Mouse (Mus musculus) midbrain, embryonic 15.5 days (tissue): ENCODE results near the gene Il4. TPM values are rescaled to one million over a fixed set of nuclear protein-coding genes. Genes with fewer than 3 reads are reported as not detected.

ENCODE experiments used
- ATAC-seq: fragments of 200-750 bp; cut with Nextera tagmentation; replicated peaks from 2 replicates; pipeline ENCODE4 v1.8.0; 2017; ENCODE audit warnings: moderate TSS enrichment
- H3K27ac ChIP-seq: fragments of 300-500 bp; sonication (generic); 2 replicates; pipeline ENCODE4 v1.5.1; 2015; ENCODE audit warnings: mild to moderate bottlenecking, inconsistent platforms
- H3K27me3 ChIP-seq: fragments of 300-500 bp; sonication (generic); replicated peaks from 2 replicates; pipeline ENCODE4 v1.6.1; 2015; ENCODE audit warnings: inconsistent platforms
- H3K36me3 ChIP-seq: fragments of 300-500 bp; sonication (generic); replicated peaks from 2 replicates; pipeline ENCODE4 v1.6.1; 2015; ENCODE audit warnings: inconsistent platforms
- H3K4me1 ChIP-seq: fragments of 300-500 bp; sonication (generic); 2 replicates; pipeline ENCODE4 v1.6.1; 2015; ENCODE audit warnings: inconsistent platforms
- H3K4me2 ChIP-seq: fragments of 300-500 bp; sonication (generic); 2 replicates; pipeline ENCODE4 v1.6.1; 2015; ENCODE audit warnings: inconsistent platforms, mild to moderate bottlenecking, moderate library complexity
- H3K4me3 ChIP-seq: fragments of 300-500 bp; sonication (generic); 2 replicates; pipeline ENCODE4 v1.5.1; 2015; ENCODE audit warnings: mild to moderate bottlenecking, inconsistent platforms
- H3K9ac ChIP-seq: fragments of 300-500 bp; sonication (generic); 2 replicates; pipeline ENCODE4 v1.6.1; 2015; ENCODE audit warnings: mild to moderate bottlenecking, inconsistent platforms
- H3K9me3 ChIP-seq: fragments of 300-500 bp; sonication (generic); 2 replicates; pipeline ENCODE4 v1.6.1; 2016; ENCODE audit warnings: inconsistent platforms
- WGBS: fragments of 180-500 bp; shearing (Covaris S2); methylation state at CpG from one replicate; pipeline ENCODE4 v1.1.7; 2015; ENCODE audit warnings: mixed read lengths; 5-methylcytosine and 5-hydroxymethylcytosine counted together
- polyA plus RNA-seq: library from polyadenylated mRNA; unstranded; fragments of >200 nt; fragmentation: Nextera tagmentation; extraction: Ambion mirVana; gene quantifications from 2 replicates; pipeline ENCODE4 v1.2.1, GENCODE M21; 2015

Il4 gene
- 5.3 and 5.6 TPM in 2 replicates for polyA plus RNA-seq

GRCm38 (mm10) chr11:53618619-53619198 is at the start of gene Il4:
Gene Il4 (minus strand): TSS chr11:53618669.
- Histone ChIP-seq H3K9ac (no peak within 1 kb of the TSS), H3K4me2 (no peak within 1 kb of the TSS), H3K4me3 (no peak within 1 kb of the TSS), H3K27me3 (no peaks in the 10 kb centered on the region), H3K27ac (no peak within 1 kb of the TSS), H3K36me3 (no peaks in the 10 kb centered on the region), H3K4me1 (no peaks in the 10 kb centered on the region), H3K9me3 (no peaks in the 10 kb centered on the region)
- 90% methylated on average over 7 of the region's 7 CpGs for WGBS
- ATAC-seq, result no peak

GRCm38 (mm10) chr11:53664091-53664490 is 45.6 kb upstream of the Il4 start:
- H3K27ac ChIP-seq, result no peak overlapping the region
- no peak for ATAC-seq
- H3K4me3 ChIP-seq, result no peak overlapping the region
- no peaks in the 10 kb centered on the region for H3K27me3 ChIP-seq
- no peaks in the 10 kb centered on the region for H3K4me1 ChIP-seq
- H3K9ac ChIP-seq, result no peak overlapping the region
- no peaks in the 10 kb centered on the region for H3K36me3 ChIP-seq
- no peak overlapping the region for H3K4me2 ChIP-seq
- no peaks in the 10 kb centered on the region for H3K9me3 ChIP-seq
- 85% methylated on average over 5 of the region's 5 CpGs for WGBS

GRCm38 (mm10) chr11:53662794-53663674 is 44.6 kb upstream of the Il4 start:
- no peak overlapping the region for H3K9ac ChIP-seq
- no peak overlapping the region for H3K27ac ChIP-seq
- H3K36me3 ChIP-seq, result no peaks in the 10 kb centered on the region
- H3K9me3 ChIP-seq, result no peaks in the 10 kb centered on the region
- no peaks in the 10 kb centered on the region for H3K27me3 ChIP-seq
- 89% methylated on average over 14 of the region's 14 CpGs for WGBS
- no peak overlapping the region for H3K4me2 ChIP-seq
- no peak overlapping the region for H3K4me3 ChIP-seq
- H3K4me1 ChIP-seq, result no peaks in the 10 kb centered on the region
- no peak for ATAC-seq

DNA sequence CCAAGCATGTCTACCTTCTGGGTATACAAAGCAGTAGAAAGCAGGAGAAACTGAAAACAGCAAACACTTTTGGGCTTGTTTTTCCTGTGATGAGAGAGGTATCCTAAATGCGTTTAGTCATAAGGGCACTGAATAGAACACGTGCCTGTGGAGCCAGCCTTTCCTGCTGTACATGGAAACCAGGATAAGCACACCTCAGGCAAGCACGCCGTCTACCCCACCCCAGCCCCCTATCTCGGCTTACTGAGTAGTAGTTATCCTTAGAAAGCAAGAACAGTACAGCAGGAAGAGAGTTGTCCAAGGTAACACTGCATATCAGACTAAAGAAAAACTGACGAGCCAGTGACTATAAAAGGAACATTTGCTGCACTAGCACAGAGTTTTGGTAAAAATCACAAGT is 39.4 kb upstream of the Il4 start:
- H3K4me3 ChIP-seq, result no peak overlapping the region
- no peak for ATAC-seq
- H3K9me3 ChIP-seq, result no peaks in the 10 kb centered on the region
- H3K4me1 ChIP-seq, result no peaks in the 10 kb centered on the region
- H3K9ac ChIP-seq, result no peak overlapping the region
- no peak overlapping the region for H3K27ac ChIP-seq
- H3K36me3 ChIP-seq, result no peaks in the 10 kb centered on the region
- H3K4me2 ChIP-seq, result no peak overlapping the region
- WGBS, result 87% methylated on average over 6 of the region's 6 CpGs
- no peaks in the 10 kb centered on the region for H3K27me3 ChIP-seq

DNA sequence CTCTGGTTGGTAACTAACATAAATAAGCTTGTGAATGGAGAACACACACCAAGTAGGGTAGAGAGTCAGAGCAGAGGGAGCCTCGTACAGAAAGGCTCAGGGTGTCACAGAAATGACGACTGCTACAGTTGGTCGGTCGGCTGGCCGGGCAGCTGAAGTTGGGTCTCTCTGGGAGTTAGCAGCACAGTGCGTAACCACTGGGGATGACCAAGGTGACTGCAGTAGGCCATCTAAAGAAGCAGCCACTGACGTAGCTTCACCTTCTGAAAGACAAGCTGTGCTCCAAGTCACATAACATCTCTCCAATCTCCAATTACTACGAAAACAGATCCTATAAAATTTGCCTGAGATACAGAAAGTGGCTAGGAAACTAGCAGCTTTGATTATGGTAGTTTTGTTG is 38.9 kb upstream of the Il4 start:
- Histone ChIP-seq H3K4me1 (no peaks in the 10 kb centered on the region), H3K4me2 (no peak overlapping the region), H3K36me3 (no peaks in the 10 kb centered on the region), H3K27ac (no peak overlapping the region), H3K9me3 (no peaks in the 10 kb centered on the region), H3K4me3 (no peak overlapping the region), H3K27me3 (no peaks in the 10 kb centered on the region), H3K9ac (no peak overlapping the region)
- WGBS, result 88% methylated on average over 8 of the region's 8 CpGs
- ATAC-seq, result no peak

DNA sequence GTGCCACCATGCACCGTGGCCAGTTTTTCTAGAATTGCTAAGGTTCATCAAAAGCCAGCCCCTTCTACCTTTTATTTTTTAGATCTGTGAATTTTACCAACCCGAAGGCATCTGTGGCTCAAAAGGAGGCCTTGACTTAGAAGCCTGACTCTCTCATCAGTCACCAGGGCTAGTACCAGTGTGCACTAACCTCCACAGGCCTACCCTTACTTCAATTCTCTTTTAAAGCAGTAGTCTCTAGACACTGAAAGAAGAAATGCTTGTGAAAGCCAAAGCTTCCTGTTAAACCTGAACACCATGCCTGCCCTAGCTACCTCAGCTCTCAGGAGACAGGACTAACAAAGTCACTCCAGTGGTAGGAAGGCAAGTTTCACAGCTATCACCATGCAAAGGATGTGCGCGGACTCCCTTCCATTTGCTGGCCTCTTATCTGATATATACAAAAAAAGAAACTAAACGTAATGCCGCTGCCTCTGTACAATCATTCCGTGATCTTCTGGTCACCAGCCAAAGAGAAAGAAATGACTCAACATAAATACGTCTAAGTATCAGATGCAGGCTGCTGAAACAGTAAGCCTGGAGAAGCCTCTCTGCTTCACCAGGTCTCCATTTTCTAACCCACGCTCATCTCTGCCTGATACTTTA is 38.2 kb upstream of the Il4 start:
- H3K4me2 ChIP-seq, result no peak overlapping the region
- WGBS, result 92% methylated on average over 9 of the region's 9 CpGs

DNA sequence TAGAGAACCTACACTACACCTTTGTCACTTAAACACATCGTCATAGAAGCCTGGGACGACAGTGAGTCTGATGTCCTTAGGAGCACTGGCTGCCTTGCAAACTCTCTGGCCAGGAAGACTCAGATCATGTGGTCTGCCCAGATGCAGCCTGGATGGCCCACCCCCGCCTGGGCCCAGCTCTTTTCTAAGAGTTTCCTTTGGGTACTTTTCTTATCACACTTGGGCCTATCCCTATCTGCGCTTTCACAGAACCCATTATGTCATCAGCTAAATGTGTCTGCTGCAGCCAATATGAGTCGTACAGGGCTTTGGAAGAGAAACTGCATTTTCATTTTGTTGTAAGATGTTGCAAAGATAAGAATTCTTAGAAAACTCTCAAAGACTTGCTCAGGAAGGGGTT is 36.6 kb upstream of the Il4 start:
- no peak overlapping the region for H3K27ac ChIP-seq
- H3K4me2 ChIP-seq, result no peak overlapping the region
- no peak overlapping the region for H3K9ac ChIP-seq
- no peaks in the 10 kb centered on the region for H3K36me3 ChIP-seq
- no peak for ATAC-seq
- 94% methylated on average over 5 of the region's 5 CpGs for WGBS
- no peaks in the 10 kb centered on the region for H3K27me3 ChIP-seq
- H3K4me1 ChIP-seq, result no peaks in the 10 kb centered on the region
- H3K4me3 ChIP-seq, result no peak overlapping the region
- H3K9me3 ChIP-seq, result no peaks in the 10 kb centered on the region

More for the DNA sequence above, 38.2 kb upstream of the Il4 start:
- H3K9ac ChIP-seq, result no peak overlapping the region
- H3K36me3 ChIP-seq, result no peaks in the 10 kb centered on the region
- no peak overlapping the region for H3K4me3 ChIP-seq
- no peaks in the 10 kb centered on the region for H3K27me3 ChIP-seq
- H3K4me1 ChIP-seq, result no peaks in the 10 kb centered on the region
- H3K9me3 ChIP-seq, result no peaks in the 10 kb centered on the region
- no peak overlapping the region for H3K27ac ChIP-seq
- ATAC-seq, result no peak

- H3K9me3 ChIP-seq, result no peaks in the 10 kb centered on the region
- no peaks in the 10 kb centered on the region for H3K36me3 ChIP-seq
- WGBS, result 94% methylated on average over 2 of the region's 2 CpGs
- H3K4me3 ChIP-seq, result no peak overlapping the region
- H3K27me3 ChIP-seq, result no peaks in the 10 kb centered on the region
- no peak overlapping the region for H3K9ac ChIP-seq
- H3K4me1 ChIP-seq, result no peaks in the 10 kb centered on the region
- H3K4me2 ChIP-seq, result no peak overlapping the region
- H3K27ac ChIP-seq, result no peak overlapping the region
- no peak for ATAC-seq
These were observed 34.0 kb upstream of the Il4 start for GRCm38 (mm10) chr11:53652427-53652826.

DNA sequence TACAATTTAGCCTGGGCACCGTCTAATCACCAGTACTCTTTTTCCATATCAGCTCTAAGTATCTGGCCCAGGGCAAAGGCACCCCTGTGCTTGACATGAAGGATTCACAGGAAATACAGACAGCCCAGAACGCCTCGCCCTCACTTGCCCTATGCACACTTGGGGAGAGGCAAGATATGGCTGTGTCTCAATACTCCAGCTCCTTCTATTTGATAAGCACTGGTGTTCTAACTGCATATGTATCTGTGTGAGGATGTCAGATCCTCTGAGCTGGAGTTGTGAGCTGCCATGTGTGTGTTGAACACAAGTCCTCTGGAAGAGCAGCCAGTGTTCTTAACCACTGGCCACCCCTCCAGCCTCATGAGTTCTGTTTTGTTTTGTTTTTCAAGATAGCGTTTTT is 33.0 kb upstream of the Il4 start:
- Histone ChIP-seq H3K4me1 (no peaks in the 10 kb centered on the region), H3K4me2 (no peak overlapping the region), H3K4me3 (no peak overlapping the region), H3K27me3 (no peaks in the 10 kb centered on the region), H3K9me3 (no peaks in the 10 kb centered on the region), H3K27ac (no peak overlapping the region), H3K36me3 (no peaks in the 10 kb centered on the region), H3K9ac (no peak overlapping the region)
- 91% methylated on average over 4 of the region's 4 CpGs for WGBS
- no peak for ATAC-seq

DNA sequence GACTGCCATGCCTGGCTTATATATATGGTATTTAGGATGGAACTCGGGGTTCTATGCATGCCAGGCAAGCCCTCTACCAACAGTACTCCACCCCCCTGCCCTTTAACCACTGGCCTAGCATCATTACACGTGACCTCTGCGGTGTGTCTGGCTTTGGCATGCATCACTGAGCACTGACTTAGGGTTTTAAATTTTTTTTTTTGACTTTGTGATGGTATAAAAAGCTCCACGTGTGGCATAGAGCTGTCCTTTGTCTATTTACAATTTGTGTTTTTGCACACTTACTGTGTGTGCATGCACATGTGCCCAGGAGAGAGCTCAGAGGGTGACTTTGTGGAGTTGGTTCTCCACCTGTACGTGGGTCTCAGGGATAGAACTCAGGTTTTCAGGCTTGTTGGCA is 25.5 kb upstream of the Il4 start:
- no peaks in the 10 kb centered on the region for H3K27me3 ChIP-seq
- H3K9ac ChIP-seq, result no peak overlapping the region
- no peak for ATAC-seq
- H3K4me1 ChIP-seq, result no peaks in the 10 kb centered on the region
- WGBS, result 62% methylated on average over 5 of the region's 5 CpGs
- no peak overlapping the region for H3K4me2 ChIP-seq
- no peaks in the 10 kb centered on the region for H3K36me3 ChIP-seq
- H3K27ac ChIP-seq, result no peak overlapping the region
- no peaks in the 10 kb centered on the region for H3K9me3 ChIP-seq
- H3K4me3 ChIP-seq, result no peak overlapping the region

GRCm38 (mm10) chr11:53642744-53643279 is 24.3 kb upstream of the Il4 start:
- H3K4me3 ChIP-seq, result no peak overlapping the region

GRCm38 (mm10) chr11:53637803-53638260 is 19.4 kb upstream of the Il4 start:
- ATAC-seq, result no peak
- Histone ChIP-seq H3K4me1 (peaks cover 8% of the 10 kb centered on the region), H3K9me3 (no peaks in the 10 kb centered on the region), H3K4me3 (no peak overlapping the region), H3K9ac (no peak overlapping the region), H3K27ac (no peak overlapping the region), H3K4me2 (no peak overlapping the region), H3K27me3 (peaks cover 17% of the 10 kb centered on the region), H3K36me3 (no peaks in the 10 kb centered on the region)
- 82% methylated on average over 10 of the region's 10 CpGs for WGBS

More at GRCm38 (mm10) chr11:53642744-53643279, 24.3 kb upstream of the Il4 start:
- no peak overlapping the region for H3K4me2 ChIP-seq
- H3K4me1 ChIP-seq, result no peaks in the 10 kb centered on the region
- no peaks in the 10 kb centered on the region for H3K36me3 ChIP-seq
- no peaks in the 10 kb centered on the region for H3K9me3 ChIP-seq
- no peak overlapping the region for H3K27ac ChIP-seq
- no peak for ATAC-seq
- H3K27me3 ChIP-seq, result no peaks in the 10 kb centered on the region
- no peak overlapping the region for H3K9ac ChIP-seq
- 77% methylated on average over 12 of the region's 12 CpGs for WGBS
